Mouse (Mus musculus) megakaryocyte, embryonic 14.5 days (primary cell): Measurements from ENCODE around the gene Oxct1.

Experiments
- FLI1 ChIP-seq: IDR thresholded peaks from 2 replicates; pipeline ENCODE4 v1.6.1; 2012; ENCODE audit warnings: low read length, inconsistent platforms, mixed read lengths
- GATA1 ChIP-seq: IDR thresholded peaks from 3 replicates; pipeline ENCODE4 v1.6.1; 2012; ENCODE audit warnings: mixed read lengths, low read length, inconsistent platforms, borderline replicate concordance

- TF ChIP-seq FLI1 (no peak), GATA1 (no peak)
Observed at GRCm38 (mm10) chr15:4078785-4079184, 52.6 kb downstream of the Oxct1 start.
